Mouse (Mus musculus) fibroblast of lung, adult 2 months (primary cell): ENCODE measurements around the gene Gm21028.
"Not testable (repeated sequence)": the region's sequence is repeated elsewhere in the genome, so short reads cannot be mapped to it uniquely, and the experiment has no call there.

Source experiments
- DNase-seq: peaks from one replicate; pipeline ENCODE4 v3.0.0-alpha.2; 2011; ENCODE audit warnings: low read depth

Gm21028 gene

GRCm38 (mm10) chr7:42578488-42578887, at the start of gene Gm21028:
Gene Gm21028, minus strand, starts transcription at chr7:42578588.
- no peak for DNase-seq

DNA sequence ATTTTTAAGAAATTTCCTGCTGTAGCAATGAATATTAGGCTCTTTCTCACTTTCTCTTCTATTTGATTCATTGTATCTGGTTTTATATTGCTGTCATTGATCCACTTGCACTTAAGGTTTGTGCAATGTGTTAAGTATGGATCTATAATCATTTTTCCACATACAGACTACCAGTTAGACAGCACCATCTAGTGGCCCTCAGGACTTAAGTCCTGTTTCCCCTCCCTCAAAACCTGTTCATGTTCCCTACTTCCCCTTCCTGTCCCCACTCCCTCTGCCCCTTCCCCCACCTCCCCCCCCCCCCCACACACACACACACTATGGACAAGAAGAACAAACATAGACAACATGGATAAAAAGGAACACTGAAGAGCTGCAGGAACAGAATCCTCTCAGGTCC, 17.3 kb upstream of the Gm21028 start:
- DNase-seq = not testable (repeated sequence)

DNA sequence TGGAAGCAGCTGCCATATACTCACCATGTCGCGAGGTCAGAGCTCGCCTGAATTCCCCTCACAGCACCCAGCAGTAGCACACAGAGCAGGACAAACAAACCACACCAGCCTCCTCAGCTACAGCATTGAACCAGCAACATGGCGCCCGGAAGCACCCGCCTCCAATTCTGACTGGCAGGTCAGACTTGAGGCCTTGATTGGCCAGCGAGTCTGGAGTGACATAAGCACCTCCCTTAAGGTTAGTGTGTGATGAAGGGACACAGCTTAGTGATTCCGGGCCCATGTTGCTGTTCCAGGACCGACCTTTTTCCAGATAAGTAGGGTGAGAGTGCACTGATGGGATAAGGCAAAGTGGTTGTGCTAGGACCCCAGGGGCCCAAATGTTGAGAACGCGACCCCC, 14.0 kb upstream of the Gm21028 start, which contains the start of gene Zfp977:
TSS of gene Zfp977 (minus strand) at position 135 of the 400 bp plus-strand sequence.
- DNase-seq = not testable (repeated sequence)

- not testable (repeated sequence) for DNase-seq
Measured at GRCm38 (mm10) chr7:42591311-42591710, 12.9 kb upstream of the Gm21028 start.

- DNase-seq = no peak
Measured at GRCm38 (mm10) chr7:42551766-42552165, 26.6 kb downstream of the Gm21028 start.
